Mouse (Mus musculus) ES-E14 (cell line): ENCODE measurements around the gene P2rx3.

Experiments
- CHD2 ChIP-seq: IDR thresholded peaks from 2 replicates; pipeline ENCODE4 v1.6.1; 2014; ENCODE audit warnings: mild to moderate bottlenecking, low read depth, low read length, inconsistent platforms
- ZC3H11A ChIP-seq: IDR thresholded peaks from 2 replicates; pipeline ENCODE4 v1.6.1; 2012; ENCODE audit warnings: low read depth, mild to moderate bottlenecking, inconsistent platforms, low read length, borderline replicate concordance

- TF ChIP-seq ZC3H11A (no peak), CHD2 (no peak)
These were observed 88.5 kb downstream of the P2rx3 start for GRCm38 (mm10) chr2:84948721-84949120.
